Mouse (Mus musculus): Measurements from ENCODE around the gene Arl2.

Gene Arl2

DNA sequence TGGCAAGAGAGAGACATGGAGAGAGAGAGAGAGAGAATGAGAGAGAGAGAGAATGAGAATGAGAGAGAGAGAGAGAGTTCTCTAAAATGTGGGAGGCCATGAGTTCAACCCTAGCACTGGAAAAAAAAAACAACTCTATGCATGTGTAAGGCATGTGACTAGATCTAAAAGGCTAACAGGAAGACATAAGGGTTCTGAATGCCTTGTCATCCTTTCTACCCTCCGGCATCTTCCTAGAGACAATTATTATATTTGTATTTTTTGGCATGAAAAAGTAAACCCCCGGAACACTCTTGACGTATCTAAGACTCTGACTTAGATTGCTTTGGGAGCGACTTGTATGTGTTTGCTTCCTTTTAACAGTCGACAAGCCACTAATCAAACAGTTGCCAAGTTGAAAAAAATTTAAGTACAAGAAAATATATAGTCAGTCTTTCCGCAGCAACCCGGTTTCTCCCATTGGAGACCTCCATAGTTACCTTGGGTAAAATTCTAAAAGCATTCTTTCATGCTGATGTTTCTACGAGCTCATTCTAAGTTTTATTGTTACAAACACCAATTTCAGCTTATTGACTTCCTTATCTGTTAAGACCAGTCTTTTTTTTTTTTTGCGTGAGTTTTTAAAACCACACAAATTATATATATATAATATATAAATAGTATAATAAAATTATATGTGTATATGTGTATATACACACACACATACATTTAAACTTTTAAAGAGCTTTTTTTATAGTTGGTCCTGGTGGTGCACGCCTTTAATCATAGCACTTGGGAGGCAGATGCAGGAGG, 14.4 kb downstream of the Arl2 start:
- in situ Hi-C loops (cut with MboI; ENCODE audit: low sequenced_read_pairs) = loop anchor here (10.0 kb wide), 1 partner anchor 162 kb away; the partner anchor contains the start of gene Pola2

DNA sequence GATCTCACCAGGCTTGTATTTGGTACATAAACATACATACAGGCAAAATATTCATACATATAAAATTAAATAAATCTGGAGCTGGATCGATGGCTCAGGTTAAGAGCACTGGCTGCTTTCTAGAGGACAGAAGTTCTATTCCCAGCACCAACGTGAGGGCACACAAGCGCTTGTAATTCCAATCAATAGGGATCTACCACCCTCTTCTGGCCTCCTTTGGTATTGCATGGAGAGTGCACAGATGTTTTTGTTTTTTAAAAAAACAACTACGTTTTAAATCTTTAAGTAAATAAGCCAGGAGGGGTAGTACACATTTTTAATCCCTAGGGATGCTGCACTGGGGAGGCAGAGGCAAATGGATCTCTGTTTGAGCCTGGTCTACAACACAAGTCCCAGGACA, 15.1 kb downstream of the Arl2 start:
- in situ Hi-C loops (cut with MboI; ENCODE audit: low sequenced_read_pairs) = loop anchor here (10.0 kb wide), 1 partner anchor 161 kb away; the partner anchor contains the start of gene Pola2

DNA sequence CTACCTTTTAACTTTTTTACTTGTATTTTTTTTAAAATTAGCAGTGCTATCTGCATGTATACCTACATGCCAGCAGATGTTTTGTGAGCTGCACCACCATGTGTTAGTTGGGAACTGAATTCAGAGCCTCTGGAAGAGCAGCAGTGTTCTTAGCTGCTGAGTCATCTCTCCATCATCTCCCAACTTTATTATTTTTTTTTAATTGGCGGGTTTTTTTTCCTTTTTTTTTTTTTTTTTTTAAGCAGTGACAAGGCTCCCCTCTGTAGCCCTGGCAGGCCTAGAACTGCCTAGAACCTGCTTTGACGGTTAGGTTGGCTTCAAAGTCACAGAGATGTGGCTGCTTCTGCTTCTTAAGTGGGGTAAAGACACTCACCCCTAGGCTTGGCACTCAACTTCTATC, 16.4 kb downstream of the Arl2 start:
- in situ Hi-C loops (cut with MboI; ENCODE audit: low sequenced_read_pairs) = loop anchor here (10.0 kb wide), 1 partner anchor 160 kb away; the partner anchor contains the start of gene Pola2

GRCm38 (mm10) chr19:6123330-6123729, 18.0 kb downstream of the Arl2 start:
- in situ Hi-C loops (cut with MboI; ENCODE audit: low sequenced_read_pairs) = loop anchor here (10.0 kb wide), 1 partner anchor 159 kb away; the partner anchor contains the start of gene Pola2

DNA sequence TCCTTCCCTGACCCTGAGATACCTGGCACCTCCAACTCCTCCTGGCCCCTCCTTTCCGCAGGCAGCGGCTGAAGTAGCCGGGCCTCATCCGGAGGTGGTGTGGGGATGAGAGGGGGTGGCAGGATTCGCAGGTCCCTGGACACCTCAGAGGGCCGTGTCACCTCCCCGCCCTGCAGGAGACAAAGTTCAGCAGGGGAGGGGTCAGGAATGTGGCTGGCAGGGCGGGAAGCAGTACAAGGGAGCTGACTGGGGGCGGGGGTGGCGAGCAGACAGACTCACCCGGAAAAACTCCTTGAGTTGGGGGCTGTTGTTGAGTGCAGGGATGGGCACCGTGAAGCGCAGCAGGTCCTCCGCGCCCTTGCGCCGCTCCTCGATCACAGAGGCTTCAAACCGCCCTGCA, 19.6 kb downstream of the Arl2 start:
- in situ Hi-C loops (cut with MboI; ENCODE audit: low sequenced_read_pairs) = loop anchor here (10.0 kb wide), 1 partner anchor 157 kb away; the partner anchor contains the start of gene Pola2

DNA sequence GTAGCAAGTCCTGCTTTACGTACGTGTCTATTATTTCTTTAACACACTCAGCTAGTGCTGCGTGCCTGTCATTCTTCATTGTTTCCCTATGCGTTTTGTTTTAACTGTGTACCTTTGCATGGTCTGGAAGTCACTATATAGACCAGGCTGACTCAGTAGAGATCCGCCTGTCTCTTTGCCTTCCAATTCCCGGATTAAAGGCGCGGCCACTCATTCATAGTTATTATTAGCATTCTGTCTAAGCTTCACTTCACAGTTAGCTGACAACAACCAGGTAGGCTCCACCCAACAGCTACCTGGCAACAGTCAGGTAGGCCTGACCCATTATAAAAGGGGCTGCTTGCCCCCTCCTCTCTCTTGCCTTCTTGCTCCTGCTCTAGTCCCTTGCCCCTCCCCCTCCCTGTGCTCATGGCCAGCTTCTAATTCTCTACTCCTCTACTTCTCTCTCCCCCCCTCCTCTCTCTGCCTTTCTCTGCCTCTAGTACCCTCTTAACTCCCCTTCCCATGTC, 22.6 kb downstream of the Arl2 start:
- in situ Hi-C loops (cut with MboI; ENCODE audit: low sequenced_read_pairs) = no loop called here

DNA sequence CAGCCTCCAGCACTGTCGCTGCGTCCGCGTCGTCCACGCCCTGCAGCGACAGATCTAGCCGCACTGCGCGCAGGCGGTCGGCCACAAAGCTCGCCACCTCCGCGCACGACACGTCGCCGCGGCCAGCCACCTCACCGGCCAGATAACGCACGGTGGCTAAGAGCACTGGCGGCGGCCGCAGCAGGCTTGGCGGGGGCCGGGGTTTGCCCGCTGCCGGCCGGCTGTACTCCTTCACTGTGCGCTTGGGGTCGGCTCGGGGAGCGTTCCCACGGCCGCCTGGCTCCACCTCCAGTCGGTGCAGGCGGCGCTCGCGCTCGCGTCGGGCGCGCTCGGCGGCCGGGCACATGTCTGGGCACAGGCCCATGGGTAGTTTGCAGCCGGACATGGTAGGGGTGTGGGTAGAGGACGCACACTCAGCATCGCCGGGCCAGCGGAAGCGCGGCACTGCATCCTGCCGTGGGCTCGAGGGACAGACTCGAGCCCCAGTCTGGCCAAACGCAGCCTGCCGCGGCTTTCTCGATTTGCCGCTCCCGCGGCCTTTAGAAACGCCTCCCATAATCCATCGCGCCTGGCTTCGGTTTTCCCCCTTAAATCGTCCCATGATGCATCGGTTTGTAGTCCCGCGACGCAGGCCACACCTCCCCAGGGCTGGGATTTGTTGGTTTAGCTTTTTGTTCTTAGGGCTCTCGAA, 23.2 kb downstream of the Arl2 start, which contains the start of gene Sac3d1:
TSS of gene Sac3d1 (minus strand) at position 665 of the 691 bp plus-strand sequence.
- in situ Hi-C loops (cut with MboI; ENCODE audit: low sequenced_read_pairs) = no loop called here

- in situ Hi-C loops (cut with MboI; ENCODE audit: low sequenced_read_pairs) = no loop called here
Measured at GRCm38 (mm10) chr19:6117346-6117985, 23.9 kb downstream of the Arl2 start.

DNA sequence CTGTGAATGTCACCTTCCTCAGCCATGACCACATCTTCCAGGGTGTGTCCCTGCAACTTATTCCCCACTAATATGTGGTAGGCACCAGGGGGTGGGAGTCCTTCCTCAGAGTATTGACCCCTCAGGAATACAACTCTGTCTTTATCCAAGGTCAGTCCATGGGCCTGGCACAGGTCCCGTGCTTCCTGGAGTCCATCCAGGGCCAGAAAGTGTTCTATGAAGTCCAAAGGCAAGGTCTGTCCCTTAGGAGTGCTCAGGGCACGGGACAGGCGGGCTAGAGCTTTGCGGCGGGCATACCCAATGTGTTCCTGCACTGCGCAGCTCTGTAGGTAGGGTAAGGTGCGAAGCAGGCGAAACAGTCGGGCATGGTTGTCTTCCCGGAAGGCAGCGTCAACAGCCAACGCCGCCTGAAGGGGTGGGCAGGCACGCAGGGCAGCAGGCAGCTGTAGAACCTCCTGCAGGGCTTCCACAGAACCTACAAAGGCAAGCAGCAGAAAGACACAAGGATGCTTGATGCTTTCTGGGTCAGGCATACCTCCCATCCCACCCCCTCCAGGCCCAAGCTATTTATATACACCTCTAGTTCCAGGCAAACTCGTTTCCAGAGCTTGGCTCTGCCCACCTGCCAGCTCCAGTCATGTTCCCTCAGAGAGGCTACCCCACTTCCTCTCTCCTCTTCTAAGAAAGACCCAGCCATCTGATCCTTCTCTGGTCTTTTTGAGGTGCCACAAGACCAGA, 25.1 kb downstream of the Arl2 start:
- in situ Hi-C loops (cut with MboI; ENCODE audit: low sequenced_read_pairs) = no loop called here

DNA sequence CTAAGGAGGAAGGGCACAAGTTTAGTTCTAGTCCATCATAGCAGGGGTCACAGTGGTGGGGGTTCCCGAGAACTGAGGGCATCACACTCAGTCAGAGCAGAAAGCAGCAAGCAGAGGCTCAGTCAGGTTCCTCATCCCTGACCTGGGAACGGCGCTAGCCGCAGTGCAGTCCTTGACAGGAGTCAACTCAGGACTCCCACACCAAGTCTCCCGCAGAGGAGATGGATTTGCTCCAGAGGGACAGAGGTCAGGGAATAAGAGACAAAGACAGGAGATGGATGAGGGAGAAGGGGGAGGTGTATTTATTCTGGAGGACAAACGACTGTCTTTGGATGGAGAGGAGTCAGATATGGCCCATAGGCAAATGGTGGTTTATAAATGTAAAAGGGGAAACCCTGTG, 28.2 kb downstream of the Arl2 start:
- in situ Hi-C loops (cut with MboI; ENCODE audit: low sequenced_read_pairs) = no loop called here

DNA sequence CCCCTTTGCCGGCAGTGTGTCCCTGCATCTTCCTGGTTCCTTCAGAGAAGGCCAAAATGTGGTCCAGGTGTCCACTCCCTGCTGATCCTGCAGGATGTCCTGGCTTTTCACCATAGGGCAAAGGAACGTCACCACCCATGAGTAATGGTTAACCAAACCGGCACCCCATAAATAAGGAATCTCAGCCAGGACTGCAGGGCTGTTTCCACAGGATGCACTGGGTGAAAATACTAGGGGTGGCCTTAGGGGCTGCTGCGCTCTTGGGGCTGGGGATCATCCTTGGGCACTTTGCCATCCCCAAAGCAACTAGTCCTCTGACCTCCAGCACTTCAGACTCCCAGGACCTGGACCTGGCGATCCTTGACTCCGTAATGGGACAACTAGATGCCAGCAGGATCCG, 35.8 kb downstream of the Arl2 start, which contains the start of gene Naaladl1:
TSS of gene Naaladl1 (plus strand) at position 197 of the 400 bp plus-strand sequence.
- in situ Hi-C loops (cut with MboI; ENCODE audit: low sequenced_read_pairs) = no loop called here

DNA sequence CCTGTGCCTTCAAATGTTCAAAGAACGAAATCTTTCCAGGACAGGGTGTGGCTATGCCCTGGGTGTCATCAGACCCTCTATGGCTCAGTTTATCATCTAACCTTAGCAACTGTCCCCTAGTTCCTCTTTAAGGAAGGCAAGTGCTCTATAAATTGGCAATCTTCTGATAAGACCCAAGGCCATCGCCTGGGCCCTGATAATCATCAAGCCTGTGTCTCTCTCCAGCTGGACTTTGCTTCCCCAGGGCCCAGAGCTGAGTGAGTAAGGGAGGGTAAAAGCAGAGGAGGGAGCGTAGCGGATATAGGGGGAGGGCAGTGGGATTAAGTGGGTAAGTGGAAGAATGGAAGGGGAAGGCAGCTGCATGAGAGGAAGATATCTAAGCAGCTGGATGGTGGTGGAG, 36.9 kb downstream of the Arl2 start:
- in situ Hi-C loops (cut with MboI; ENCODE audit: low sequenced_read_pairs) = no loop called here

DNA sequence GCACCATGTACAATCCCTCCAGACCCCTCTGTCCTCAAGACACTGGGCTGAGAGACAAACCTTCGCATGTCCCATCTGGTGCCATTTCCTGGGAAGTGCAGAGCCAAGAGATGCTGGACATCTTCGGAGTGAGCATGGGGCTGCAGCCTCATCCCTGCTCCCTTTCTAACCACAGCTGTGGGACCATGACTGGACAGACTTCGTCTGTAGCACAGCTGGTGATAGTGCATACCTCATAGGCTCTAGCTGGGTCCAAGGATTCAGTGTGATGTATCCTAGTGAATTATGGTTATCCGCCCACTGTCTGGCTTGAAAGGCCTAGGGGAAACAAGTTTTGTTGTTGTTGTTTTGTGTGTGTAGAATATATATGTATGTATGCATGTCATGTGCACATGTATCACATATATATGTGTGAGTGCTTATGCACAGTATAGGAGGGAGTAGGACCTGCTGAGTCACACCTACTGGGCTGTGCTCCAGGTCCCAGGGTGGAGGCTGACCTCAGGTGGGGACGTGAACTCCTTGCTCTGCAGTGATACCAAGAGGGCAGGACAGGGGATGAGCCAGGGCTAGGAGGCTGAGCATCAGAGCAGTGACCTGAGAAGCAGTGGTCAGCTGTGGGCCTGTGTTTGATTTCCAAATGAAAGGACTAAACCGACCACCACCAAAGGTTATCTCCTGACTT, 39.0 kb downstream of the Arl2 start:
- in situ Hi-C loops (cut with MboI; ENCODE audit: low sequenced_read_pairs) = no loop called here

- in situ Hi-C loops (cut with MboI; ENCODE audit: low sequenced_read_pairs) = no loop called here
Measured at GRCm38 (mm10) chr19:6101186-6101585, 40.2 kb downstream of the Arl2 start.

GRCm38 (mm10) chr19:6097847-6098246, 43.5 kb downstream of the Arl2 start:
- in situ Hi-C loops (cut with MboI; ENCODE audit: low sequenced_read_pairs) = no loop called here

DNA sequence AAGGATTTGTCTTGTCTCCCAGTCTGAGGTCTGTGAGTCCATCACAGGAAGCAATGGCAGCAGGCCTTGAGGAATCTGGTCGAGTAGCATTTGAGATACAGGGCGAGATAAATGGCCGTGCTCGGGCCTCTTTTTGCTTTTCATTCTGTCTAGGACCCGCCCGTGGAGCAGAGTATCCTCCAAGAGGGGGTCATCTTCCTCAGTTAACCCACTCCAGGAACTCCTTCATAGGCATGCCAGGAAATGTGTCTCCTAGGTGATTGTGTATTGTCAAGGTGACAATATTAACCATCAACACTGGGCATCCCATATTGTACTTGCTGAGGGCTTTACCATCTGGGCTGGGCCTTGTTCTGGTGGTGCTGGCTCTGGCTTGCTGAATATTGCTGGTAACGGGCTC, 47.2 kb downstream of the Arl2 start, which contains the start of gene AC131692.1:
TSS of gene AC131692.1 (plus strand) at position 301 of the 400 bp plus-strand sequence.
- in situ Hi-C loops (cut with MboI; ENCODE audit: low sequenced_read_pairs) = no loop called here

DNA sequence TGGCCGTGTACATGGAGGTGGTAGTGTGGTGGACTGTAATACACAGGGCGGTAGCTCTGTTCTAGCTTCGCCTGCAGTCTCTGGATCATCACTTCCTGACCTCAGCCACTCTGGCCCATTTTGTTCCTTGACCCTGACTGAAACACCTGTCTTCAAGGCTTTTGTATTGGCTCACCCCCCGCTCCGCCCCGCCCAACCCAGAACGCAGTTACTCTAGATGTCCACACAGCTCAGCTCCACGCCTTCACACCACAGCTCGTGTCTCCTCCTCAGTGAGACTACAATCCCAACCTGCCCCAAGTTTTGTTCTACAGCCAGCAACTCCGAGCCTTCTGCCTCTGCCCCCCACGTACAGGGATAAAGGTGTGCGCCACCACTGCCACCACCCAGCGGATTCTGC, 52.5 kb downstream of the Arl2 start:
- in situ Hi-C loops (cut with MboI; ENCODE audit: low sequenced_read_pairs) = no loop called here

- in situ Hi-C loops (cut with MboI; ENCODE audit: low sequenced_read_pairs) = no loop called here
Measured at GRCm38 (mm10) chr19:6085417-6085879, 55.9 kb downstream of the Arl2 start.

GRCm38 (mm10) chr19:6084478-6085248, 56.7 kb downstream of the Arl2 start, which contains the start of the genes Zfpl1 and Cdca5:
Gene Zfpl1 (minus strand): TSS chr19:6084956.
Gene Cdca5 (plus strand): TSS chr19:6084983.
- in situ Hi-C loops (cut with MboI; ENCODE audit: low sequenced_read_pairs) = no loop called here
